Mouse (Mus musculus) liver, adult 2 months (tissue): ENCODE results near the gene Dnah2. TPM values are rescaled to one million over a fixed set of nuclear protein-coding genes. Genes with fewer than 3 reads are reported as not detected.

ENCODE experiments used
- DNase-seq: peaks from one replicate; pipeline ENCODE4 v3.0.0-alpha.2; 2011; ENCODE audit warnings: low read depth, low spot score; ENCODE audit errors: extremely low read depth
- H3K27ac ChIP-seq: fragments of 200-500 bp; replicated peaks from 2 replicates; pipeline ENCODE4 v1.5.1; 2012; ENCODE audit warnings: low read depth, mild to moderate bottlenecking, control low read depth, inconsistent platforms, low read length; ENCODE audit not compliant: insufficient read depth
- H3K27me3 ChIP-seq: fragments of 200-500 bp; 2 replicates; pipeline ENCODE4 v1.6.1; 2012; ENCODE audit warnings: mild to moderate bottlenecking, moderate library complexity, low read length, inconsistent platforms; ENCODE audit not compliant: control insufficient read depth, insufficient read depth
- H3K36me3 ChIP-seq: fragments of 200-500 bp; 2 replicates; pipeline ENCODE4 v1.6.1; 2012; ENCODE audit warnings: low read length, inconsistent platforms; ENCODE audit not compliant: control insufficient read depth, insufficient read depth
- H3K4me1 ChIP-seq: fragments of 200-500 bp; 2 replicates; pipeline ENCODE4 v1.6.1; 2011; ENCODE audit warnings: low read length; ENCODE audit not compliant: control insufficient read depth, insufficient read depth
- H3K4me3 ChIP-seq: fragments of 200-500 bp; 2 replicates; pipeline ENCODE4 v1.5.1; 2011; ENCODE audit warnings: low read depth, mild to moderate bottlenecking, control low read depth, low read length, moderate library complexity; ENCODE audit not compliant: insufficient read depth
- H3K79me2 ChIP-seq: fragments of 200-500 bp; 2 replicates; pipeline ENCODE4 v1.6.1; 2012; ENCODE audit warnings: inconsistent platforms, mild to moderate bottlenecking, low read length, moderate library complexity; ENCODE audit not compliant: control insufficient read depth, insufficient read depth
- H3K9ac ChIP-seq: fragments of 200-500 bp; 2 replicates; pipeline ENCODE4 v1.6.1; 2012; ENCODE audit warnings: low read depth, mild to moderate bottlenecking, control low read depth, inconsistent platforms, low read length
- CTCF ChIP-seq: fragments of 200-500 bp; IDR thresholded peaks from 2 replicates; pipeline ENCODE4 v1.5.1; 2011; ENCODE audit warnings: low read depth, low read length, control low read depth
- POLR2A ChIP-seq: fragments of 200-500 bp; IDR thresholded peaks from 2 replicates; pipeline ENCODE4 v1.6.1; 2011; ENCODE audit warnings: low read length, control low read depth; ENCODE audit not compliant: insufficient read depth; ENCODE audit errors: extremely low read depth
- WGBS: fragments of 180-500 bp; shearing (Covaris S2); methylation state at CpG from one replicate; pipeline ENCODE4 v1.1.7; 2018; 5-methylcytosine and 5-hydroxymethylcytosine counted together
- polyA plus RNA-seq: library from polyadenylated mRNA; depleted of rRNA; stranded (reverse); fragments of >200 nt; gene quantifications from 2 replicates; pipeline ENCODE4 v1.2.3, GENCODE M21; 2012; rRNA removed
- total RNA-seq: library from RNA; depleted of rRNA; stranded (reverse); fragments of >200 nt; gene quantifications from 2 replicates; pipeline ENCODE4 v1.2.3, GENCODE M21; 2014; rRNA removed

Dnah2 gene
- under 0.01 and 0.09 TPM in 2 replicates for total RNA-seq
- 0.02 TPM in 2 replicates for polyA plus RNA-seq

DNA sequence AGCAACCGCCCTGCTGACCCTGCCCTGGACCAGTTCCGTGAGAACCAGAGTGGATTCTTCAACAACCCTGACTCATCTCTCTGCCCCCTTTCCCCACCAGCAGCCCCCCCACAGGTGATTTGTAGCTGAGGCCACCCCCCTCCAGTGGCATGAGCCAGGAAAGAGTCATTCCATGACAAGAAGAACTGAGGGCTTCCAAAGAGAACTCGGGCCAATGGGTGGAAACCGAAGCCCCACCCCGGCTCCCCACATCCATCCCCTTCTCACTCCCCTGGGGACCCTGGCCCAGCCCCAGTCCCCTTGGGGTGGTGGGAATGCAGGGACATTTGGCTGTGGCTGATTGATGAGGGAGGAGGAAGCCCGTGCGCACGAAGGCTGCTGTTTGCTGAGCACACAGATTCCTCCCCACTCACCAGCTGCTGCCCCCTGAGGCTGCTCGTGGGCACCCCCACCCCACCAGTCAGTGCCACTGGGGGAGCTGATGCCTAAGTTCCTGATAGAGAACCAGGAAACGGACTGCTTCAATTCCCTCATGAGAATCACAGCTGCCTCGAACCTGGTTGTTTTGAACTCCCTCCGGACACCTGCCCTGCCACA is at the start of gene Dnah2:
Gene Dnah2 (minus strand): TSS at position 51 of the 597 bp plus-strand sequence.
- Histone ChIP-seq H3K36me3 (no peaks in the 10 kb centered on the region), H3K27me3 (0 out of 2 replicates have a peak, but pooled peaks cover 2% of the 10 kb centered on the region), H3K4me1 (peaks cover 8% of the 10 kb centered on the region), H3K4me3 (no peak within 1 kb of the TSS), H3K9ac (no peak within 1 kb of the TSS), H3K27ac (no peak within 1 kb of the TSS), H3K79me2 (no peaks in the 10 kb centered on the region)
- no peak for DNase-seq
- 50% methylated on average over 12 of the region's 12 CpGs for WGBS
- TF ChIP-seq CTCF (no peak), POLR2A (no peak)

DNA sequence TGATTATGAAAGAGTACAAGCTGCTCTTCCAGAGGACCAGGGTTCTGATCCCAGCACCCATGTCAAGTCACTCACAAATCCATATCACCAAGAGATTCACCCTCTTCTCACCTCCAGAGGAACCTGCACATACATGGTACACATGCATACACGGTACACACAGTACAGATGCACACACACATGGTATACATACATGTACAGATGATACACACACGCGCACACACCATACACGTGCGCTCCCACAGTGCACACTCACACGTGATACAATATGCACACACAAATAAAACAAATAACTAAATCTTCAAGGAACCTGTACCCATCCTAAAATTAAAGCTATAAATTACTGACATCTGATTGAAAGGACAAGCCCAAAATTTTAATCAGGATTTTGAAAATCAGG is 45.9 kb upstream of the Dnah2 start:
- 97% methylated on average over 6 of the region's 6 CpGs for WGBS
- DNase-seq: no peak
- Histone ChIP-seq H3K79me2 (no peaks in the 10 kb centered on the region), H3K4me1 (no peaks in the 10 kb centered on the region), H3K9ac (no peak overlapping the region), H3K36me3 (peaks cover 8% of the 10 kb centered on the region), H3K27ac (no peak overlapping the region), H3K27me3 (no peaks in the 10 kb centered on the region), H3K4me3 (no peak overlapping the region)
- TF ChIP-seq CTCF (no peak), POLR2A (no peak)

DNA sequence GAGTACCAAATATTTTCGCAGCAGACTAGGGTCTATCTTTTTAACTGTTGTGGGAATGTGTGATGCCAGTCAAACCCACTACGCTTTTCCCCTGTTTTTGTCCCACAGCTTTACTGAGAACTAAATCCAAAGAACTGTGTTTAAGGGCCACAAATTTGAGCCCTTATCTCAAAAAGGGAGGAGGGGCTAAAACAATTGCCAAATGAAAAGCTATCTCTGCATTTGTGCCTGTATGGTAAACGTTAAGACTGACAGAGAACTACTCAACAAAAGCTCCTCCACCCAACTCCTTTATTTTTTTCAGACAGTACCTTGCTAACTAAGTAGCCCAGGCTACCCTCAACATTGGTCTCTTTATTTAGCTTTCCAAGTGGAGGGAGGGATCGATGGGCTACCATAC is 43.9 kb upstream of the Dnah2 start:
- H3K79me2 ChIP-seq: no peaks in the 10 kb centered on the region
- no peaks in the 10 kb centered on the region for H3K27me3 ChIP-seq
- 79% methylated on average over 4 of the region's 4 CpGs for WGBS
- DNase-seq: no peak
- no peak overlapping the region for H3K4me3 ChIP-seq
- peaks cover 22% of the 10 kb centered on the region for H3K36me3 ChIP-seq
- H3K4me1 ChIP-seq: no peaks in the 10 kb centered on the region
- H3K27ac ChIP-seq: no peak overlapping the region
- H3K9ac ChIP-seq: no peak overlapping the region
- no peak for TF ChIP-seq POLR2A
- TF ChIP-seq CTCF: no peak

DNA sequence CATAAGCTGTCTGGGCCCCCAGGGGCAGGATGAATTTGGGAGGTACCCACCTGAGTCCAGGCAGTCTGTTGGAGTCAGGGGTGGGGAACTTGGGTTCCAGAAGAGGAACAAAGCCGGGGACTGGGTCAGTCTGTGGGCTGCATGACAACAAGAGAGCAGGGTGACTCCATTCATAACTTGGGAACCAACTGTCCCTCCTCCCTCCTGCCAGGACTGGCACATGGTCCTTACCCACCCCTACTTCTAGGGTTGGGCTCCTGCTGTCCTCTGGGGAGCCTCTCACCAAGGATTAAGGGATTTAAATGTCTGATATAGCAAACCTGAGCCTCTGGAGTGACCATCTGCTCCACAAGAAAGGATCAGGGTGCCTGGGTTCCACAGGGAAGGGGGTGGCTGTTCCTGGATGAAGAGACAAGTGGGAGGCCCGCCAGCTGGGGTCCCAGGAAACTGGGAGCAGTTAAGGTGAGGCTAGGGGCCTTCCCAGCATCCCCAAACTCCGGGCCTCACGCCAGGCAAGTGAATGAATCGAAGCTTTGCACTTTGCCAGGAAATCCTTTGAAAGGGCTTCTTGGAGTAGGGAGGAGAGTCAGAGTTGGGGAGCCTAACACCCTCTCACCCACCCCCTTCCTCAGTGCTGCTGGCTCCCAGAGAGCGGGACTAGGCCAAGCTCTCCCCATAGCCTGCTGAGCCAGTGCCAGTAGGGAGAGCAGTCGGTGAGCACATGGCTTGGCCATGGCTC is 43.2 kb upstream of the Dnah2 start:
- WGBS: 85% methylated on average over 7 of the region's 7 CpGs
- Histone ChIP-seq H3K27me3 (no peaks in the 10 kb centered on the region), H3K27ac (no peak overlapping the region), H3K4me3 (no peak overlapping the region), H3K4me1 (no peaks in the 10 kb centered on the region), H3K9ac (no peak overlapping the region), H3K79me2 (no peaks in the 10 kb centered on the region), H3K36me3 (peaks cover 28% of the 10 kb centered on the region)
- no peak for DNase-seq
- TF ChIP-seq POLR2A (no peak), CTCF (no peak)

DNA sequence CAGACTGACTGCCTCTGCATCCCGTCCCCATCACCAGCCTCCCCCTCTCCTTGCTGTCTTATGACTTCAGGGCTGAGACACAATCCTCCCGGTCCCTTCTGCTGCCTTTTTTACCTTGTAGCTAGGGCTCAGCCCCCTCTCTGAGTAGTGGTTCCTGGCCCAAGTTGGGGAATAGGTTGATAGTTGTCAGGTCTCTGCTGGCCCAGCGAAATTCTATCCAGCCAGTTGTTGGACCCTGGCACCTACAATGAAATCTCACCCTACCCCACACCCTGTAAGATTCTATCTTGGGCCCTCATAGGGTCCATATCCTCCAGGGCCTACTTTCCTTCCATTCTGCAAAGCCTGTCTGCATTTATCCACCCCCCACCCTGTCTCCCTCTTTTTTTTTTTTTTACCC is 42.5 kb upstream of the Dnah2 start:
- H3K4me3 ChIP-seq: no peak overlapping the region
- no peak for DNase-seq
- H3K79me2 ChIP-seq: no peaks in the 10 kb centered on the region
- H3K36me3 ChIP-seq: peaks cover 30% of the 10 kb centered on the region
- no peaks in the 10 kb centered on the region for H3K27me3 ChIP-seq
- WGBS: 94% methylated on average over 3 of the region's 3 CpGs
- H3K9ac ChIP-seq: no peak overlapping the region
- no peaks in the 10 kb centered on the region for H3K4me1 ChIP-seq
- TF ChIP-seq CTCF (no peak), POLR2A (no peak)
- no peak overlapping the region for H3K27ac ChIP-seq

DNA sequence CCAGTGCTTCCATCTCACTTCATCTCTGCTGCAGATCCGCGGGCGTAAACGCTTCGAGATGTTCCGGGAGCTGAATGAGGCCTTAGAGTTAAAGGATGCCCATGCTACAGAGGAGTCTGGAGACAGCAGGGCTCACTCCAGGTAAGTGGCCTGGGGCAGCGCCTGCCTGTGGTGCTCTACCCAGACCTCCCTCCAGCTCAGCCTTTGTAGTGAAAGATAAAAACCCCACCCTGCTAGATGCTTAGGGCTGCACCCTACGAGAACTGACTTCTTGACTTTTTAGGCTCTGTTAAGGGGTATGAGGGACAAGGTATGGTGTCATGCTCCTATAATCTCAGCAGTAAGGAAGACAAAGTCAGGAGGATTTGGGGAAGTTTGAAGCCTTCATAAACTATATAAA is 41.7 kb upstream of the Dnah2 start:
- no peak for TF ChIP-seq POLR2A
- no peak for TF ChIP-seq CTCF
- WGBS: 96% methylated on average over 8 of the region's 8 CpGs
- no peaks in the 10 kb centered on the region for H3K4me1 ChIP-seq
- no peaks in the 10 kb centered on the region for H3K79me2 ChIP-seq
- no peak overlapping the region for H3K27ac ChIP-seq
- H3K36me3 ChIP-seq: peaks cover 30% of the 10 kb centered on the region
- no peaks in the 10 kb centered on the region for H3K27me3 ChIP-seq
- no peak for DNase-seq
- H3K4me3 ChIP-seq: no peak overlapping the region
- no peak overlapping the region for H3K9ac ChIP-seq
